ENCODE assay signal across 7 mouse cellular contexts in genomic region chr7:35026838-35027291, GRCm38 (mm10). TPM values are rescaled to one million over a fixed set of nuclear protein-coding genes. Genes with fewer than 3 reads are reported as not detected.
DNase-seq lines count a peak whose midpoint lies in the region; ATAC-seq and TF ChIP-seq lines count a peak whose summit lies in the region.

No protein-coding gene starts in this region.

- no peak overlapping the region for H3K4me2 ChIP-seq in embryonic facial prominence, embryonic 11.5 days (ENCODE audit: low read depth, low read length)

- no peak overlapping the region for H3K9ac ChIP-seq in embryonic facial prominence, embryonic 11.5 days (replicated peaks; ENCODE audit: low read length)

- H3K27me3 ChIP-seq in embryonic facial prominence, embryonic 11.5 days (ENCODE audit: control insufficient read depth, insufficient read depth, low read length): no peaks in the 10 kb centered on the region

- H3K27ac ChIP-seq in embryonic facial prominence, embryonic 11.5 days (replicated peaks; ENCODE audit: low read depth, low read length): no peak overlapping the region
- peak overlapping the region; percentile 50; the same call in 1 of the 2 replicates for H3K27ac ChIP-seq in left cerebral cortex, adult 2 months
- H3K27ac ChIP-seq in macrophage: peak overlapping the region; percentile 92

- WGBS in embryonic facial prominence, embryonic 11.5 days: 78% methylated on average over 3 of the region's 3 CpGs
- 60% methylated on average over 3 of the region's 3 CpGs for WGBS in macrophage (ENCODE audit: missing documents)

- no peak overlapping the region for H3K4me3 ChIP-seq in embryonic facial prominence, embryonic 11.5 days (ENCODE audit: low read depth, low read length)
- H3K4me3 ChIP-seq in left cerebral cortex, adult 2 months: no peak overlapping the region
- H3K4me3 ChIP-seq in macrophage (ENCODE audit: inconsistent target): no peak overlapping the region

- no peak for ATAC-seq in embryonic facial prominence, embryonic 11.5 days (replicated peaks; ENCODE audit: insufficient number of reproducible peaks, low FRiP score, low TSS enrichment, low read depth)

- peak; percentile 71 for DNase-seq in layer of hippocampus, adult 11-12 months (ENCODE audit: low spot score)
- DNase-seq in layer of hippocampus, postnatal 36 days: no peak
- DNase-seq in WW6 (ENCODE audit: low read depth, low spot score): peak; percentile 16
- DNase-seq in embryonic facial prominence, embryonic 11.5 days (ENCODE audit: low spot score): peak; percentile 69
- DNase-seq in left cerebral cortex, adult 2 months (ENCODE audit: extremely low spot score in 1 of 2, low spot score in 2 of 2): peak in 1 of 2 experiments; percentile 33
- DNase-seq in spleen, adult 12 weeks (ENCODE audit: low spot score): no peak

- H3K36me3 ChIP-seq in embryonic facial prominence, embryonic 11.5 days (replicated peaks; ENCODE audit: control insufficient read depth, insufficient read depth, low read depth, low read length): no peaks in the 10 kb centered on the region
- peaks cover 22% of the 10 kb centered on the region; the same call in 1 of the 2 replicates for H3K36me3 ChIP-seq in macrophage (ENCODE audit: inconsistent target)

- no peaks in the 10 kb centered on the region; the same call in 1 of the 2 replicates for H3K79me2 ChIP-seq in macrophage (ENCODE audit: inconsistent target)

- intact Hi-C loops in left cerebral cortex, adult 2 months (cut with DNase I): loop anchor here (1.0 to 10.0 kb wide), 7 partner anchors 60 to 622 kb away; partner anchors contain the start of genes Cebpa and Chst8

- no peaks in the 10 kb centered on the region for H3K4me1 ChIP-seq in embryonic facial prominence, embryonic 11.5 days (ENCODE audit: control insufficient read depth, insufficient read depth, low read length)

- no peaks in the 10 kb centered on the region for H3K9me3 ChIP-seq in embryonic facial prominence, embryonic 11.5 days (replicated peaks; ENCODE audit: control insufficient read depth, low read length)

- peak; percentile 64 for TF ChIP-seq CTCF in left cerebral cortex, adult 2 months (IDR thresholded peaks at IDR 0.05)

RNA-seq across cellular contexts. Expression of gene Cebpg, which starts 29.5 kb away (rescaled TPM):
- 10 to 100 TPM; 34.3 to 35.9 TPM for total RNA-seq in layer of hippocampus, postnatal 36 days (2021)
- polyA plus RNA-seq in embryonic facial prominence, embryonic 11.5 days (2014; fragmentation: Nextera tagmentation; extraction: Ambion mirVana): 36.3 and 37.4 TPM in 2 replicates
- total RNA-seq in left cerebral cortex, adult 2 months (2021): 10 to 100 TPM; 34.3 to 38.4 TPM
- total RNA-seq in macrophage (2018; cell fraction: chromatin; rRNA removed): 100 to 1,000 TPM in 15 of 26 experiments, 10 to 100 TPM in 11; 32.3 to 227 (median 110) TPM
- total RNA-seq in macrophage (2018; cell fraction: cytosol; rRNA removed): 10 to 100 TPM; 12.2 to 34.9 (median 26.5) TPM
- total RNA-seq in macrophage (2018; cell fraction: nucleus; rRNA removed): 100 to 1,000 TPM in 11 of 26 experiments, 10 to 100 TPM in 15; 32.5 to 149 (median 83.9) TPM
- 19.8 to 31.4 TPM (median 27.0 TPM) in 3 replicates for polyA plus RNA-seq in macrophage (2018)

Comparison
In these comparisons a context has a peak if more than half of its experiments do, and no peak if none do; other contexts are left out.
1. DNase-seq: peak in layer of hippocampus, adult 11-12 months (single experiment), WW6 (single experiment) and embryonic facial prominence, embryonic 11.5 days (single experiment); none in layer of hippocampus, postnatal 36 days (0 of 2) and spleen, adult 12 weeks (single experiment).